21 mouse cellular contexts compared by ENCODE assay signal in the genomic region with DNA sequence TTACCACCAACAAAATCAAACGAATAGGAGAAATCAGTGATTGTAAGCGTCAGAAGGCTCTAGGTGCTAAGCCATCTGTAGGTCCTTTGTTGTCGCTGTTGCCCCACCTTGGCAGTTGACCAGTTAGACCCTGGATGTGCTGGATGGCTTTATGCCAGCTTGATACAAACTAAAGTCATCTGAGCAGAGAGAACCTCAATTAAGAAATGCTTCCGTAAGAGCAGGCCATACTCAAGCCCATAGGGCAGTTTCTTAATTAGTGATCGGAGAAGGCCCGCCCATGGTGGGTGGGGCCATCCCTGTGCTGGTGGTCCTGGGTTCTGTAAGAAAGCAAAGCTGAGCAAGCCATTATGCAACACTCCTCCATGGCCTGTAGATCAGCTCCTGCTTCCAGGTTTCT.
"Had no signal": no experiment of that assay in that cellular context is flagged by ENCODE, and none has a peak within 500 bp of the region (broad histone marks: within the 10 kb centered on the region; RNA-seq: fewer than 3 reads in every experiment).

No protein-coding gene starts in this region.

- H3K9ac ChIP-seq: kidney, embryonic 15.5 days; limb, embryonic 12.5 days; limb, embryonic 15.5 days; liver, embryonic 14.5 days; liver, postnatal 0 days; neural tube, embryonic 12.5 days; neural tube, embryonic 15.5 days had no signal

- H3K27me3 ChIP-seq: kidney, embryonic 15.5 days; limb, embryonic 12.5 days; limb, embryonic 15.5 days; megakaryocyte, embryonic 14.5 days; neural tube, embryonic 12.5 days; neural tube, embryonic 15.5 days had no signal

- H3K4me1 ChIP-seq: kidney, embryonic 15.5 days; limb, embryonic 15.5 days; megakaryocyte, embryonic 14.5 days; midbrain, embryonic 10.5 days; neural tube, embryonic 12.5 days had no signal

- H3K4me2 ChIP-seq: kidney, embryonic 15.5 days; limb, embryonic 12.5 days; limb, embryonic 15.5 days; liver, embryonic 11.5 days; neural tube, embryonic 12.5 days; neural tube, embryonic 15.5 days had no signal

- H3K36me3 ChIP-seq: kidney, embryonic 15.5 days; limb, embryonic 12.5 days; limb, embryonic 15.5 days; midbrain, embryonic 10.5 days; neural tube, embryonic 12.5 days; neural tube, embryonic 15.5 days had no signal

- ATAC-seq: intestine, postnatal 0 days; liver, postnatal 0 days; lung, postnatal 0 days had no signal

- DNase-seq: kidney, adult 2 months; kidney, postnatal 14 days; kidney, postnatal 4 days; left cerebral cortex, postnatal 4 days; liver, postnatal 0 days; lung, postnatal 36 days; midbrain, embryonic 14.5 days; thymus, adult 18-20 months; thymus, postnatal 14 days; thymus, postnatal 4 days had no signal

- H3K9me3 ChIP-seq: kidney, embryonic 15.5 days; limb, embryonic 12.5 days; limb, embryonic 15.5 days; megakaryocyte, embryonic 14.5 days; midbrain, embryonic 10.5 days; neural tube, embryonic 12.5 days; neural tube, embryonic 15.5 days had no signal

- H3K27ac ChIP-seq: kidney, embryonic 15.5 days; limb, embryonic 12.5 days; limb, embryonic 15.5 days; liver, embryonic 14.5 days; midbrain, embryonic 10.5 days; neural tube, embryonic 12.5 days; neural tube, embryonic 15.5 days had no signal

- H3K4me3 ChIP-seq: kidney, embryonic 15.5 days; limb, embryonic 12.5 days; limb, embryonic 15.5 days; megakaryocyte, embryonic 14.5 days; midbrain, embryonic 10.5 days; neural tube, embryonic 12.5 days; neural tube, embryonic 15.5 days had no signal
